Mouse (Mus musculus): Measurements from ENCODE around the gene Col6a5.
"Not testable (repeated sequence)": the region's sequence is repeated elsewhere in the genome, so short reads cannot be mapped to it uniquely, and the experiment has no call there.

DNA sequence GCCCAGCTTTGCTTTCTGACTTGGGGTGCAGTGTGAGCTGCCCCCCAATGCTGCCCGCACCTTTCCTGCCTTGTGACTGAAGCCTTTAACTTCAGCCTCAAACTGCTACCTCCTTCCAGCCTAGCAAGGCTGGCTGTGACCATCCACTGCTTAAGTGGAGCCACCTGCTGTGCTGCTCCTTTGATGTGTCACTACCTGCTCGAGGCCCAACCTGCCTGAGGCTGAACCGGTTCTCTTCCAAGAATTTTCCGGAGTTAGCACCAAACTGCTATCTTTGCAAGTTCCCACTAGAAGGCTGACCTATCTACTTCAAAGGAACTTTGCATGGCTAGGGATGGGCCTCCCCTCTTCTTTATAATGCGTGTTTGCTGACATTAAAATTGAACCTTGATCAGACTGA is 119.1 kb downstream of the Col6a5 start:
- not testable (repeated sequence) for TF ChIP-seq CTCF, EP300 (IDR thresholded peaks at IDR 0.05)
